Mouse (Mus musculus): ENCODE data around the gene Aldh3a2. TPM values are rescaled to one million over a fixed set of nuclear protein-coding genes. Genes with fewer than 3 reads are reported as not detected.

The Aldh3a2 gene
- polyA plus RNA-seq, 1 experiment from 2014 or later, result 25.9 TPM

DNA sequence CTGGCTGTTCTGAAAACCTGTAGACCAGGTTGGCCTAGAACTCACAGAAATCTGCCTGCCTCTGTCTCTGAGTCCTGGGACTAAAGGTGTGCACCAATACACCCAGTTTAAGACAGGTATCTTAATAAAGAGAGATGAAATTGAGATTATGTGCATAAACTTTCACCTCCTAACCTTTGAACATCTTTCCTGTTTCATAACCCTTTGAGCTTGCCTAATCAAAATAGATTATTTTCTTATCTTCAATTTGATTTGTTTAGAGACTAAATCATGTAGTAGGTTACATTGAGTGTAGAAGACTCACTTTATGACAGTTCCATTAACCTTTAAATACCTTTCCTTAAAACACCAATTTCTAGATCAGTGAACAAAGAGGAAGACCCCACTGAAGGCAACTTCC, 4.3 kb upstream of the Aldh3a2 start:
- Histone ChIP-seq H3K9ac (no peak overlapping the region), H3K36me3 (no peaks in the 10 kb centered on the region), H3K4me1 (no peaks in the 10 kb centered on the region), H3K4me2 (no peak overlapping the region), H3K4me3 (no peak overlapping the region), H3K27ac (no peak overlapping the region), H3K27me3 (no peaks in the 10 kb centered on the region), H3K9me3 (no peaks in the 10 kb centered on the region)
- ATAC-seq (ENCODE audit: insufficient number of reproducible peaks, insufficient read depth, low FRiP score, low TSS enrichment, low read depth), result no peak

DNA sequence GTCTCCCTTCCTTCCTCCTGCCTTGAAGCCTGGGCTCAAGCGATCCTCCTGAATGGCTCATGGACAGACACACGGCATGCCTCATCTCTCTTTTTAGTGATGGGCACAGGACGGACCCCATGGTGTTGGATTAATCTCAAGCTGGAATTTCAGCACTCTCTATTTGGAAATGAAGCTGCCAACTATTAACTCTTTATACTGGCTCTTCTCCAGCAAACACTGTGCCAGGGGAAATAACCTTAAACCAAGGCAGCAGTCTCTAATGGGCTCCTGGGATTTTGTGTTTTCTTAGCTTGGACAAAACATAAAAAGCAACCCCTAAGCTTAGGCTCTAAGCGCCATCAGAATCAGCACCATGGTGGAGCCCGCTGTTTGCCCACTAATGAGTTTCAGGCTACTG, 3.1 kb upstream of the Aldh3a2 start:
- Histone ChIP-seq H3K4me3 (no peak overlapping the region), H3K9me3 (no peaks in the 10 kb centered on the region), H3K27ac (no peak overlapping the region), H3K4me2 (no peak overlapping the region), H3K36me3 (no peaks in the 10 kb centered on the region), H3K4me1 (no peaks in the 10 kb centered on the region), H3K9ac (no peak overlapping the region), H3K27me3 (no peaks in the 10 kb centered on the region)
- WGBS, result 82% methylated on average over 5 of the region's 5 CpGs
- ATAC-seq (ENCODE audit: insufficient number of reproducible peaks, insufficient read depth, low FRiP score, low TSS enrichment, low read depth), result no peak

DNA sequence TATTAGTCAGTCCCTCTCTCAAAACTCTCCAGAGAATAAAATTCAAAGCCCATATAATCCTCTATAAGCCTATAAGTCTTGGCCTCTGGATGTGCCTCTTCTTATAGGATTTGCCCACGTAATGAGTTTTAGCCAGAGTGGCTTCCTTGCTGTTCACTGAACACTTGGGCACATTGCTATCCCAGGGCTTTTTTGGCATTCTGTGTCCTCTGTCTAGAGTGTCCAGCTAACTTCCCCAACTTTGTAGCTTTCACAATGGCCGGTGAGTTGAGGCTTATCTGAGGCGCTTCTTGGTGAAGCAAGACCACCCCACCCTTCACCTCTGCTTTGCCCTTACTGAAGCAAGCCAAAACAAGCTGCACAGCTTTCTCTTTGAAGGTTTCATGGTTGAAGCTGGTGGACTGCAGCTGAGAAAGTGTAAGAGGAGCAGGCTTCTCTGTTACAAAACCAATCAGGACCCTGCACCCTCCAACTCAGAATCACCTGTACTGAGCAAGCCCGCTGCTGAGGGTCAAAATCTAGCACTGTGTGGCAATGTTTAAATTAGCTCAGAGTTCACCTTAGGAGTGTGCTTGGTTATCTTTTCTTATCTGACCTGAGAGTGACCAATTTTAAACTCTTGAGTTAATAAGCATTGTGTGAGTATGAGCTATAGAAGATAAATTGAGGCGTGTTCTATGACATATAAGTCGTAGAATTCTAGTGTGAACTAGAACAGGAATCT, 1.5 kb upstream of the Aldh3a2 start:
- H3K4me1 ChIP-seq, result no peaks in the 10 kb centered on the region
- no peak for ATAC-seq (ENCODE audit: insufficient number of reproducible peaks, insufficient read depth, low FRiP score, low TSS enrichment, low read depth)
- H3K27ac ChIP-seq, result no peak overlapping the region
- 87% methylated on average over 6 of the region's 6 CpGs for WGBS
- peaks cover 11% of the 10 kb centered on the region; the same call in 1 of the 2 replicates for H3K36me3 ChIP-seq
- H3K4me2 ChIP-seq, result no peak overlapping the region
- H3K9ac ChIP-seq, result no peak overlapping the region
- no peaks in the 10 kb centered on the region for H3K9me3 ChIP-seq
- no peak overlapping the region for H3K4me3 ChIP-seq
- no peaks in the 10 kb centered on the region for H3K27me3 ChIP-seq

DNA sequence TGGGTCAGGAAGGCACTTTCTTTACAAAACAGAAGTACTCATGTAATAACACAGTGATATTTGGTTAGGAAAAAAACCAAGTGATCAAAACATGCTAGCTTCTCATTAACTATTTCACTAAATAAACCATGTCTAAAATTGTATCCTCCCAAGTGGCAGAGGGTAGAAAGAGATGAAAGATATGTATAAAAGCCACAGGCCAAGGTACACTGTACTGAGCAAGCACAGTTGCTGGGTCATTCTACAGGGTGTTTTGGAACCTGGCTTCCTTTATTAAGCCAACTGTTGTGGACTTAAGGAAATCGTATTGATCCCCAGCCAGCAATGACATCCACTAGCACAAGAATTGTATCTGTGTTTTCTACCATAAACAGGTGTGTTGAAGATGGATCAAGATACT, 3.4 kb downstream of the Aldh3a2 start:
- no peak overlapping the region for H3K9ac ChIP-seq
- ATAC-seq (ENCODE audit: insufficient number of reproducible peaks, insufficient read depth, low FRiP score, low TSS enrichment, low read depth), result no peak
- H3K27ac ChIP-seq, result no peak overlapping the region
- H3K9me3 ChIP-seq, result no peaks in the 10 kb centered on the region
- H3K4me2 ChIP-seq, result no peak overlapping the region
- no peaks in the 10 kb centered on the region for H3K4me1 ChIP-seq
- no peak overlapping the region for H3K4me3 ChIP-seq
- H3K27me3 ChIP-seq, result no peaks in the 10 kb centered on the region
- 93% methylated on average over 1 of the region's 1 CpGs for WGBS
- H3K36me3 ChIP-seq, result peaks cover 52% of the 10 kb centered on the region

DNA sequence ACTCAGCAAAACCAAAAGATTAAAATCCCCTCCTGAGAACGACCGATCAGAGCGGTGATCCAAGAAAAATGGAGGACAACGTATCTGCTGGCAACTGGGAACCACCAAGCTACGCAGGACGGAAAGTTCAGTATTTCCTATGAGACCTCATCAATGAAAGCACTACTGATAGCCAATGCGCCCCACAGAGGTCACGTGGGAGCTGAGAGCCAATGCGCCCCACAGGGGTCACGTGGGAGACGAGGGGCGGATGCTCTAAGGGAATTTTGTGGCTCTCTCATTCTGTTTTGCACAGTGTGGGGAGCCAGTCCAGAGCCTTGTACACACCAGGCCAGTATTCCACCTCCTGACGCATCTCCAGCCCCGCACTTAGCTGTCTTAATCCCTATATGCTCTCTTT, 4.7 kb downstream of the Aldh3a2 start:
- no peak for ATAC-seq (ENCODE audit: insufficient number of reproducible peaks, insufficient read depth, low FRiP score, low TSS enrichment, low read depth)
- Histone ChIP-seq H3K4me1 (no peaks in the 10 kb centered on the region), H3K4me2 (no peak overlapping the region), H3K27me3 (no peaks in the 10 kb centered on the region), H3K4me3 (no peak overlapping the region), H3K9ac (no peak overlapping the region), H3K27ac (no peak overlapping the region), H3K36me3 (peaks cover 64% of the 10 kb centered on the region), H3K9me3 (no peaks in the 10 kb centered on the region)
- WGBS, result 90% methylated on average over 14 of the region's 14 CpGs

DNA sequence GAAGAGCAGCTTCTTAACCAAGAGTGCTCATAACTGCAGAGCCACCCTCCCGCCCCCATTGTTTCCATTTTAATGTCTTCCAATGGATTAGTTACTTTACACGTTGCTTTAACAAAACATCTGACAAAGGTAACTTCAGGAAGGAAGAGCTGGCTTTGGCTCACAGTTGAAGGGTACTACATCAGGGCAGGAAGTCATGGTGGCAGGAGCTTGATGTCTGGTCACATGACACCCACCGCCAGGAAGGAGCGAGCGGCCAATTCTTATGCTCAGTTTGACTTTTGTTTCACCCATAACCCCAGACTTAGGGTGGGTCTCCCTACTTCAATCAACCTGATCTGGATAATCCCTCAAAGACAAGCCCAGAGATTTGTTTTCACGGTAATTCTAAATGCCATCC, 8.2 kb downstream of the Aldh3a2 start:
- H3K9me3 ChIP-seq, result no peaks in the 10 kb centered on the region
- no peak overlapping the region for H3K4me3 ChIP-seq
- H3K4me1 ChIP-seq, result no peaks in the 10 kb centered on the region
- WGBS, result 90% methylated on average over 6 of the region's 6 CpGs
- no peak overlapping the region for H3K27ac ChIP-seq
- H3K9ac ChIP-seq, result no peak overlapping the region
- no peak overlapping the region for H3K4me2 ChIP-seq
- no peaks in the 10 kb centered on the region for H3K27me3 ChIP-seq
- no peak for ATAC-seq (ENCODE audit: insufficient number of reproducible peaks, insufficient read depth, low FRiP score, low TSS enrichment, low read depth)
- peaks cover 81% of the 10 kb centered on the region for H3K36me3 ChIP-seq

DNA sequence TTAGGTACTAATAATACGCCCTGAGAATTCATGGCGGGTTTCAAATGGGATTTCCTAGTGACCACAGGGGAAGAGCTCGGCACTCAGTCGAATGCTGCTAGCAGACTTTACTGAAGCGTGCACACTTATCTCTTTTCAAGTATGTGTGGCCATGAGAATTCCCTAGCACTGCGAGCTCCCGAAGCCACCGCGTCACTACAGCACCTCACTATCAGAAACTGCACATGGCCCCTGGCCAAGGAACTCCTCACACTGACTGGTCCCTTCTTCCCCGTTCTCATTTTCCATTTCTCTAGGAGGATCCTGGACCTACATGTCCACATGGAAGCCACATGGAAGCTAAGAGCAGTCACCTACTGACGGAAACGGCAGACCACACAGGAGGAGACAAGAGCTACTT, 14.5 kb downstream of the Aldh3a2 start:
- no peak overlapping the region for H3K27ac ChIP-seq
- peaks cover 78% of the 10 kb centered on the region for H3K36me3 ChIP-seq
- no peaks in the 10 kb centered on the region for H3K9me3 ChIP-seq
- no peaks in the 10 kb centered on the region for H3K4me1 ChIP-seq
- no peak overlapping the region for H3K9ac ChIP-seq
- no peak for ATAC-seq (ENCODE audit: insufficient number of reproducible peaks, insufficient read depth, low FRiP score, low TSS enrichment, low read depth)
- 92% methylated on average over 12 of the region's 12 CpGs for WGBS
- no peak overlapping the region for H3K4me2 ChIP-seq
- no peak overlapping the region for H3K4me3 ChIP-seq
- no peaks in the 10 kb centered on the region for H3K27me3 ChIP-seq

DNA sequence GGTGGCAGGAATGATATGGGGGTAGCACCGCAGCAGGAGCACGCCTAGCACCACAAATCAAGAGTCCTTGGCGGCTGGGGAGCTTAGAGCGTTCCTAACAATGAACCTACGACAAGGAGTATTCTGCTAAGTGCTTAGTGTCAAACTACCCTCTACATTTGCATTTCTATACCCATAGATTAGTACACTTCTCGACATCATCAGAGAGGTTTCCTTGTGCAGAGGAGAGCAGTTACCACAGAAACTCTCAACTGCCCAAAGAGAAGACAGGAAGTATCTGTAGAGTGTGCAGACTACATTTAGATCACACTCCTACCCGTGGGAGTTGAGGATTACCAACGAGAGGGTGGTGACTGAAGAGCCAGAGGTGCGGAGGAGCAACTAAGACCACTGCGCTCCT, 15.5 kb downstream of the Aldh3a2 start:
- peaks cover 84% of the 10 kb centered on the region for H3K36me3 ChIP-seq
- ATAC-seq (ENCODE audit: insufficient number of reproducible peaks, insufficient read depth, low FRiP score, low TSS enrichment, low read depth), result no peak

DNA sequence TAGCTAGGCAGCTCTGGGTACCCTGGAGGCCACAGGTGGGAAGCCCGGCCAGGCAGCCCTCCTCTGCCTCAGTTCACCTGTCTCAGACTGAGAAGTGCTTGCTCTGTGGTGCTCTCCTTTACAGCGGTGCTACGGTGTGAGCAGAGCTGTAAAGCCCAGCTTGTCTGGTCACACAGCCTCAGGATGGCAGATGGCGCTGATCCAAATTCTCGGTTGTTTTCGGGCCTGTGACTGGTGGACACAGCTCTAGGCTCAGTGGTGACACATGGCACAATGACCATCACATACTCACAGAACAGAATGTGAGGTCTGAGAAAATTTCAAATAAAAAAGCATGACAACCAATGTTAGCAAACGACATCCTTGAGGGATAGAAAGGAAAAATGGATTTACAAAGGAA, 22.9 kb downstream of the Aldh3a2 start:
- Histone ChIP-seq H3K4me1 (no peaks in the 10 kb centered on the region), H3K9ac (no peak overlapping the region), H3K36me3 (peaks cover 47% of the 10 kb centered on the region), H3K27ac (no peak overlapping the region), H3K4me3 (no peak overlapping the region), H3K4me2 (no peak overlapping the region), H3K9me3 (no peaks in the 10 kb centered on the region), H3K27me3 (no peaks in the 10 kb centered on the region)
- no peak for ATAC-seq (ENCODE audit: insufficient number of reproducible peaks, insufficient read depth, low FRiP score, low TSS enrichment, low read depth)
- WGBS, result 87% methylated on average over 7 of the region's 7 CpGs

More for the DNA sequence above, 15.5 kb downstream of the Aldh3a2 start:
- H3K9me3 ChIP-seq, result no peaks in the 10 kb centered on the region
- no peaks in the 10 kb centered on the region for H3K27me3 ChIP-seq
- 83% methylated on average over 10 of the region's 10 CpGs for WGBS
- H3K4me3 ChIP-seq, result no peak overlapping the region
- H3K4me1 ChIP-seq, result no peaks in the 10 kb centered on the region
- H3K4me2 ChIP-seq, result no peak overlapping the region
- no peak overlapping the region for H3K27ac ChIP-seq
- no peak overlapping the region for H3K9ac ChIP-seq

DNA sequence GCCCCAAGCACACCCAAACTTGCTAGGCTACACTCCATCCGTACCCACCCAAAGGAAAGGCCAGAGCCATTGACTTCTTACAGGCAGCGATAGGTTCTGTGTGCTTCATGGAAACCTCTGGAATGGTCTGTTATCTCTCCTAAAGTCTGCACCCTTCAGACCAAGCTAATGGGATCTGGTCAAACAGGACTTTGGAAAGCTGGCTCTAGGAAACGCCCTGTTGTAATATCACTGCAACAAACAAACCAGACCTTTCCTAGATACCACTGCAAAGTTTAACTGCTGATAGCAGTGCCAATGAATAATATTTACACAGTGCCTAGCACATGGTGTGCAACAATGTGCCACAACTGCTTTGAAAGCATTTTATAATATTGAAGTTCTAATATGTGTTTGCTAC, 31.2 kb downstream of the Aldh3a2 start:
- 87% methylated on average over 3 of the region's 3 CpGs for WGBS
- no peak overlapping the region for H3K27ac ChIP-seq
- H3K9ac ChIP-seq, result no peak overlapping the region
- ATAC-seq (ENCODE audit: insufficient number of reproducible peaks, insufficient read depth, low FRiP score, low TSS enrichment, low read depth), result no peak
- H3K9me3 ChIP-seq, result no peaks in the 10 kb centered on the region
- no peak overlapping the region for H3K4me2 ChIP-seq
- no peak overlapping the region for H3K4me3 ChIP-seq
- H3K4me1 ChIP-seq, result peaks cover 9% of the 10 kb centered on the region
- no peaks in the 10 kb centered on the region for H3K36me3 ChIP-seq
- H3K27me3 ChIP-seq, result peaks cover 6% of the 10 kb centered on the region

DNA sequence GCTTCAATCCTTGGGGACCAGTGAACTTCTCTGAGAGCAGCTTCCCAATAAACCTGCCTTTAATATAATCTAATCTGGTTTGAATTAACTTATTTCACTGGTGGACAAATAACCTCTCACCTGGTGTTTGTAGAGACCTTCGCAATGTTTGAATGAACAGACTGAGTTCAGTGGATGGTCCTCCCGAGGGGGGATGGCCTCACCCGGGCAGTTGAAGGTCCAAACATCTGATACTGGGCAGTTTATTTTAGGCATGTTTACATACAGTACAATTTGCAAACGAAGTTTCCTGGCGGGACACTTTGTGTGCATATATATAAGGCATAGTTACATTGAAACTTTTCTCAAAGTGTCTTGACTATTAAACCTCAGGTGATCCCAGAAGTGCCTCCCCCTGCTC, 33.1 kb downstream of the Aldh3a2 start:
- Histone ChIP-seq H3K9ac (no peak overlapping the region), H3K4me1 (peaks cover 10% of the 10 kb centered on the region), H3K4me3 (no peak overlapping the region), H3K9me3 (no peaks in the 10 kb centered on the region), H3K36me3 (no peaks in the 10 kb centered on the region), H3K27me3 (peaks cover 6% of the 10 kb centered on the region), H3K27ac (no peak overlapping the region), H3K4me2 (no peak overlapping the region)
- no peak for ATAC-seq (ENCODE audit: insufficient number of reproducible peaks, insufficient read depth, low FRiP score, low TSS enrichment, low read depth)
- WGBS, result 49% methylated on average over 5 of the region's 5 CpGs

DNA sequence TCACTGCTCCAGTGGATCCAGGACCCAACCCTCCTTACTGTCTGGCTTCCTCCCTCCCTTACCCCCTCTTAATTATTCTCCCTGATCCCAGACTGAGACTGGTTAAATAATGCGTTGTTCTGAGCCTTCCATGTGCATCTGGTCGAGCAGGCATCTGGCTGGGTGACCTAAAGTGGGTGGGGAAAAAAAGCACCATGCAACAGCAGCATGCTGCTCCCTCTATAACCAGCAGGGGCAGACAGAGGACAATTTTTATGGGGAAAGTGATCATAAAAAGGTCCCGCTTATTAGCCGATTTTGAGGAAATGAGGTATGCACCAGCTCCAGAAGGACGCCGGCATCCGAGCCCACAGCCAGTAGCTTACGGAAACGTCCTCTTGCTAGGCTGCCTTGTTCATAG, 35.9 kb downstream of the Aldh3a2 start:
- Histone ChIP-seq H3K9ac (no peak overlapping the region), H3K36me3 (no peaks in the 10 kb centered on the region), H3K9me3 (no peaks in the 10 kb centered on the region), H3K27me3 (peaks cover 6% of the 10 kb centered on the region), H3K4me2 (peak overlapping the region; percentile 50), H3K4me1 (peaks cover 11% of the 10 kb centered on the region), H3K4me3 (0 out of 2 replicates have a peak overlapping the region, but pooled peaks have one; percentile 14), H3K27ac (no peak overlapping the region)
- no peak for ATAC-seq (ENCODE audit: insufficient number of reproducible peaks, insufficient read depth, low FRiP score, low TSS enrichment, low read depth)
- 12% methylated on average over 9 of the region's 9 CpGs for WGBS

Measured in embryonic facial prominence, embryonic 13.5 days (tissue).